Mouse (Mus musculus) C2C12 (cell line): Measurements from ENCODE around the gene Pin4. TPM values are rescaled to one million over a fixed set of nuclear protein-coding genes. Genes with fewer than 3 reads are reported as not detected.

Source experiments
- H3K27me3 ChIP-seq: one replicate; pipeline ENCODE4 v1.6.1; 2011; ENCODE audit not compliant: control insufficient read depth, insufficient read depth, insufficient read length
- H3K36me3 ChIP-seq: one replicate; pipeline ENCODE4 v1.6.1; 2011; ENCODE audit not compliant: control insufficient read depth, insufficient read depth
- H3K4me3 ChIP-seq: one replicate; pipeline ENCODE4 v1.5.1; 2011; ENCODE audit warnings: mild to moderate bottlenecking, control low read depth; ENCODE audit not compliant: poor library complexity, insufficient read depth, severe bottlenecking
- H3K79me2 ChIP-seq: one replicate; pipeline ENCODE4 v1.6.1; 2011; ENCODE audit not compliant: control insufficient read depth, insufficient read depth
- H3K79me3 ChIP-seq: one replicate; pipeline ENCODE4 v1.6.1; 2011; ENCODE audit warnings: low read depth, control low read depth
- H3ac ChIP-seq: one replicate; pipeline ENCODE3; 2011; ENCODE audit warnings: low read depth; ENCODE audit not compliant: control insufficient read depth, insufficient read length
- CEBPB ChIP-seq: IDR thresholded peaks from one replicate; pipeline ENCODE4 v1.6.1; 2011; ENCODE audit warnings: low read depth, mild to moderate bottlenecking, control low read depth, moderate library complexity
- CTCF ChIP-seq: IDR thresholded peaks from one replicate; pipeline ENCODE4 v1.5.1; 2011; ENCODE audit not compliant: control insufficient read depth, insufficient read depth, insufficient read length
- FOSL1 ChIP-seq: IDR thresholded peaks from one replicate; pipeline ENCODE4 v1.8.0; 2011; ENCODE audit warnings: mild to moderate bottlenecking, low read length; ENCODE audit not compliant: poor library complexity, insufficient read depth, severe bottlenecking
- MAX ChIP-seq: IDR thresholded peaks from one replicate; pipeline ENCODE4 v1.6.1; 2011; ENCODE audit warnings: mild to moderate bottlenecking, control low read depth
- MYOD1 ChIP-seq: IDR thresholded peaks from one replicate; pipeline ENCODE4 v1.6.1; 2011; ENCODE audit warnings: low read depth; ENCODE audit not compliant: control insufficient read depth, insufficient read length
- MYOG ChIP-seq: IDR thresholded peaks from one replicate; pipeline ENCODE4 v1.6.1; 2011; ENCODE audit not compliant: control insufficient read depth, insufficient read length; ENCODE audit errors: extremely low read depth
- USF1 ChIP-seq: IDR thresholded peaks from one replicate; pipeline ENCODE4 v1.6.1; 2011; ENCODE audit warnings: low read depth, mild to moderate bottlenecking, control low read depth, moderate library complexity
- long read RNA-seq, 2 experiments: library from polyadenylated mRNA; unstranded; transcript quantifications; one replicate each; pipeline ENCODE4 v2.0.0; 2019 to 2020
- polyA plus RNA-seq: library from polyadenylated mRNA; unstranded; fragments of >200 nt; fragmentation: generic; extraction: Trizol; gene quantifications from one replicate; pipeline ENCODE4 v1.2.1, GENCODE M21; 2012; ENCODE audit warnings: missing spikeins

Gene Pin4
- 89.0 TPM for polyA plus RNA-seq
- long read RNA-seq, experiment 1, transcript Pin4-201 (4 exons, 489 nt): major isoform, 29 of 30 reads
- long read RNA-seq, experiment 1, partial matches to known transcripts: 0 of 30 reads
- long read RNA-seq, experiment 1, other reads (novel, unspliced or antisense): 1 of 30 reads
- long read RNA-seq, experiment 2, partial matches to known transcripts: 0 of 3 reads
- long read RNA-seq, experiment 2, other reads (novel, unspliced or antisense): 0 of 3 reads

- H3K79me3 ChIP-seq: peaks cover 21% of the 10 kb centered on the region
- no peak for TF ChIP-seq FOSL1
- peak; percentile 98 for TF ChIP-seq MAX
- TF ChIP-seq CEBPB: no peak
These were observed at the start of gene Pin4 for GRCm38 (mm10) chrX:102119042-102119864. Gene Pin4 (plus strand): TSS chrX:102119447.

DNA sequence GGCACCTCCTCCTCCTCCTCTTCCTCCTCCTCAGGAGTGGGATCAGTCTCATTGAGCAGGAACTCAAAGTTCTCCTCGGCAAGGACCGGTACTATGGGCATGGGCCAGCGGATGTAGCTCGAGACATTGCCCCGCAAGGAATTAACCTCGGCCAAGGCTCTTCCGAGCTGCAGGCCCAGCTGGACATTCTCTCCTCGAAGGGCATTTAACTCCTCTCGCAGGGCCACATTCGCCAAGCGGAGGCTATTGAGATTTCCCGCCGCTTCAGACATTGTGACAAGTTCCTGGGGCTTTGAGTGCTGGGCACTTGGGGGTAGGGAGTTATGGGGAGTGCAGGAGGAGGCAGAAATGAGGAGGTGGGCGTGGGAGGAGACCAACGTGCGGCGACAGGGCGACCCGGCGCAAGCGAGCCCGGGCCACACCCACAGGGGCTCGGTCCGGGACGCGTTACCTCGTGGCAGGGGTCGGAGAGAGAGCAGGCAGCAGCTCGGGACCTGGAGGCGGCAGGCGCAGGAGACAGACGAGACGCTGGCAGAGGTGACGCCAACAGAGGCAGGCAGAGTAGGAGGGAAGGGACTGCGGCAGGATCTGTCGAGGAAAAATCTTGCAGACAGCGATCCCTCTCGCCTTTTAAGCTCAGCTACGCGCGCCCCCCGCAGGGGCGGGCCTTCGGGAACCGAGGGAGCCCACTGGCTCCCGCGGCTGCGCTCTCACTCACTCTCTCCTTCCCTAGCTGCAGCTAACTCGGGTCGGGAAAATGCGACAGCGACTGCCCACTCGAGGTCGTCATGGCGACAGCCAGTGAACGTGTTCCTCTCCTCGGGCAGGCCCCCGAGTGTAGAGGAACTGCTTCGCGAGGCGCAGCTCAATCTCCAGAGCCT lies 48.4 kb upstream of the Pin4 start, which contains the start of gene Rtl5:
Rtl5 (minus strand) TSS at position 714 of the 881 bp plus-strand sequence.
- Histone ChIP-seq H3K27me3 (no peaks in the 10 kb centered on the region), H3ac (peak within 1 kb of the TSS; percentile 74)

More at GRCm38 (mm10) chrX:102119042-102119864, at the start of gene Pin4:
- Histone ChIP-seq H3K27me3 (no peaks in the 10 kb centered on the region), H3ac (peak within 1 kb of the TSS; percentile 98), H3K4me3 (peak within 1 kb of the TSS; percentile 51), H3K36me3 (peaks cover 10% of the 10 kb centered on the region), H3K79me2 (peaks cover 15% of the 10 kb centered on the region)

GRCm38 (mm10) chrX:102071517-102071916 lies 47.7 kb upstream of the Pin4 start:
- Histone ChIP-seq H3K79me2 (no peaks in the 10 kb centered on the region), H3K36me3 (no peaks in the 10 kb centered on the region), H3K79me3 (no peaks in the 10 kb centered on the region), H3K27me3 (no peaks in the 10 kb centered on the region), H3K4me3 (no peak overlapping the region), H3ac (no peak overlapping the region)
- no peak for TF ChIP-seq MYOD1

More for the DNA sequence above, 48.4 kb upstream of the Pin4 start, which contains the start of gene Rtl5:
- no peak within 1 kb of the TSS for H3K4me3 ChIP-seq
- TF ChIP-seq USF1 (no peak), FOSL1 (no peak), MYOD1 (no peak), CEBPB (no peak), CTCF (no peak), MAX (no peak), MYOG (no peak)
- H3K79me2 ChIP-seq: no peaks in the 10 kb centered on the region
- H3K79me3 ChIP-seq: no peaks in the 10 kb centered on the region
- no peaks in the 10 kb centered on the region for H3K36me3 ChIP-seq

DNA sequence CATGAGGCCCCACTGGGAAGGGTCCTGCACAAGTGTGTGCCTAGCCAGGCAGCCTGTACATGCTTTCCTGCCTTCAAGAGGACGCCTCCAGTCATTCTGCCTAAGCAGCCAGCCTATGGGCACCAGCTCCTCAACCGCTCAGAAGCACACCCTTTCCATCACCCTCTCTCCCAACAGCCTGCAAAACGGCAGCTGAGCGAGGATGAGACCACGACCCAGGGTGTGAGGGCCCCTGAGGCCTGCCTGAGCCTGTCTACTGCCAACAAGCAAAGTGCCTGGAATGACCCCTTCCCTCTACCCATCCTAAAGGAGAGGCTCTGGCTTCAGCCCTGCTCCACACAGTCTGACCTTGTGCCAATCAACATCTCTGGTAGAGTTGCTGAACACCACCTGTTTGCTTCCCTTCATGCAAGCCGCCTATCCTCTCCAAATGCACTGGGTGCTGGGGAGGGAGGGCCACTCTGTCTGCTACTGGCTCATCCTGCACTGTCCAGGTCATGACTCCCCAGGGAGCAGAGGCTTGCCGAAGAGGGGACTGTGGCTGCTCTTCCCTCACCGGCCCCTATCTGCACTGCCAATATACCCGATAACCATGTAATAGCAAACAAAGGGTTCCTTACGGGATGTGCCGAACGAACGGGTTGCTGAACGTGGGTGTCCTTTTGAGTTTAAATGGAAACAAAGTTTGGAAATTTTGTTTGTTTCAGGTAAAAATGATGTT lies 45.5 kb upstream of the Pin4 start:
- no peak overlapping the region for H3ac ChIP-seq
- TF ChIP-seq CEBPB (no peak), USF1 (no peak), CTCF (no peak), MYOG (no peak), MAX (no peak), MYOD1 (no peak), FOSL1 (no peak)
- no peaks in the 10 kb centered on the region for H3K36me3 ChIP-seq
- no peak overlapping the region for H3K4me3 ChIP-seq
- H3K27me3 ChIP-seq: no peaks in the 10 kb centered on the region
- H3K79me3 ChIP-seq: no peaks in the 10 kb centered on the region
- no peaks in the 10 kb centered on the region for H3K79me2 ChIP-seq

GRCm38 (mm10) chrX:102074435-102074834 lies 44.8 kb upstream of the Pin4 start:
- TF ChIP-seq USF1 (no peak), MAX (no peak), MYOG (no peak), FOSL1 (no peak), CTCF (no peak), MYOD1 (no peak)
- Histone ChIP-seq H3K27me3 (no peaks in the 10 kb centered on the region), H3K4me3 (no peak overlapping the region)

More at GRCm38 (mm10) chrX:102074435-102074834, 44.8 kb upstream of the Pin4 start:
- Histone ChIP-seq H3K79me2 (no peaks in the 10 kb centered on the region), H3K79me3 (no peaks in the 10 kb centered on the region), H3K36me3 (no peaks in the 10 kb centered on the region), H3ac (no peak overlapping the region)
